Mouse (Mus musculus) heart, postnatal 0 days (tissue): ENCODE data around the gene Aqp6.

Source experiments
- CTCF ChIP-seq: IDR thresholded peaks from 2 replicates; pipeline ENCODE4 v1.5.1; 2016; ENCODE audit warnings: antibody characterized with exemption, control low read depth, low read depth
- EP300 ChIP-seq: IDR thresholded peaks from 2 replicates; pipeline ENCODE4 v1.6.1; 2016; ENCODE audit warnings: antibody characterized with exemption, low read depth

DNA sequence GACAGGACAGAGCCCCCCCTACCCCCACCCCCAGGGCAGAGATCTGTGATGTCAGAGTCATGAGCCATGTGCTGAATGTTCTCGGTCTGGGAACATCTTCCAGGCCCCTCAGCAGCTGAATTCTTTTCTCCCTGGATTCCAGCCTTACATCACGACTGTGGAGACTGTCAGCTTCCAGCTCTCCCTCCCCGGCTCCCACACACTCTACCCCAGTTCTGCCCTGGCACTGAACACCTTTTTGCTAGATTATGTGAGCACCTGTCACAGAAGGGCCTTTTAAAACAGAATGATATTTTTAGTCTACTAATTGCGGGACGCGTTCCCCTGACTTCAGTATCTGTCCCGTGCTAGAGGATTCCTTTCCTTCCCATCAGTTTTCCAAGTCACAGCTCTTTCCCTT is 10.4 kb downstream of the Aqp6 start:
- TF ChIP-seq CTCF (no peak), EP300 (no peak)
